Mouse (Mus musculus): Measurements from ENCODE around the gene Olfr1156.

The Olfr1156 gene

GRCm38 (mm10) chr2:87953000-87953399 is at the start of gene Olfr1156:
Gene Olfr1156, minus strand, starts transcription at chr2:87953100.
- in situ Hi-C loops (cut with MboI; ENCODE audit: unreplicated experiment in 2 of 2), result no loop called here

- in situ Hi-C loops (cut with MboI; ENCODE audit: unreplicated experiment in 2 of 2), result no loop called here
Observed at GRCm38 (mm10) chr2:87989813-87990212, 36.9 kb upstream of the Olfr1156 start, which contains the start of gene Olfr1158. Gene Olfr1158, plus strand, starts transcription at chr2:87990113.

GRCm38 (mm10) chr2:87974563-87974962 is 21.7 kb upstream of the Olfr1156 start, which contains the start of gene Olfr74:
Gene Olfr74, minus strand, starts transcription at chr2:87974663.
- in situ Hi-C loops (cut with MboI; ENCODE audit: unreplicated experiment in 2 of 2), result no loop called here

- in situ Hi-C loops (cut with MboI; ENCODE audit: unreplicated experiment in 2 of 2), result no loop called here
Observed at GRCm38 (mm10) chr2:87968199-87968598, 15.3 kb upstream of the Olfr1156 start, which contains the start of gene Olfr1157. Gene Olfr1157, minus strand, starts transcription at chr2:87968299.

GRCm38 (mm10) chr2:87945037-87945436 is 7.9 kb downstream of the Olfr1156 start, which contains the start of gene Olfr1155:
Gene Olfr1155, minus strand, starts transcription at chr2:87945137.
- in situ Hi-C loops (cut with MboI; ENCODE audit: unreplicated experiment in 2 of 2), result no loop called here

- in situ Hi-C loops (cut with MboI; ENCODE audit: unreplicated experiment in 2 of 2), result no loop called here
Observed at GRCm38 (mm10) chr2:87905066-87905465, 47.8 kb downstream of the Olfr1156 start, which contains the start of gene Olfr1154. Gene Olfr1154, minus strand, starts transcription at chr2:87905166.

Measured in v-Abl transformed pro-B cells (cell line).